In genomic region chr16:33950830-33951229, GRCm38 (mm10) we compare ENCODE assay signal across 8 mouse cellular contexts. TPM values are rescaled to one million over a fixed set of nuclear protein-coding genes. Genes with fewer than 3 reads are reported as not detected.
DNase-seq lines count a peak whose midpoint lies in the region.

No protein-coding gene starts in this region.

- DNase-seq in T-cell, adult 2 months (ENCODE audit: low spot score), result peak; percentile 57
- DNase-seq in cerebellum, postnatal 10 days, result peak; percentile 93 to 96
- peak; percentile 91 for DNase-seq in gastrocnemius, adult 18-20 months (ENCODE audit: low spot score)
- DNase-seq in hindlimb bud, embryonic 11.5 days (ENCODE audit: extremely low spot score, low read depth, low spot score), result peak; percentile 79
- DNase-seq in left cerebral cortex, adult 18-20 months (ENCODE audit: low spot score in 2 of 2), result peak; percentile 75 to 86
- DNase-seq in lung, postnatal 4 days, result peak; percentile 80 to 89
- peak; percentile 81 for DNase-seq in retina, postnatal 7 days (ENCODE audit: low read depth, low spot score)
- peak; percentile 62 for DNase-seq in urinary bladder, adult 2 months (ENCODE audit: low spot score)

RNA-seq across cellular contexts. Expression of gene Umps, which starts 16.0 kb away (rescaled TPM):
- 1 to 10 TPM; 5.8 to 6.8 TPM for total RNA-seq in gastrocnemius, adult 18-20 months (2021)
- total RNA-seq in left cerebral cortex, adult 18-20 months (2021), result 10 to 100 TPM; 14.9 to 15.8 TPM
- polyA plus RNA-seq in urinary bladder, adult 2 months (2012; rRNA removed), result 10.7 and 10.9 TPM in 2 replicates

Comparison
In these comparisons a context has a peak if more than half of its experiments do, and no peak if none do; other contexts are left out.
1. Peak in every context shown above with its lines: DNase-seq.